Mouse (Mus musculus) c-Kit-positive CD71-positive TER-119-positive erythroid progenitor cells, embryonic 14.5 days (primary cell): ENCODE results near the gene Odf2.
"Not testable (repeated sequence)": the region's sequence is repeated elsewhere in the genome, so short reads cannot be mapped to it uniquely, and the experiment has no call there.

ENCODE experiments used
- DNase-seq: peaks from one replicate; pipeline ENCODE4 v3.0.0-alpha.2; 2013; ENCODE audit warnings: low spot score

Odf2 gene

DNA sequence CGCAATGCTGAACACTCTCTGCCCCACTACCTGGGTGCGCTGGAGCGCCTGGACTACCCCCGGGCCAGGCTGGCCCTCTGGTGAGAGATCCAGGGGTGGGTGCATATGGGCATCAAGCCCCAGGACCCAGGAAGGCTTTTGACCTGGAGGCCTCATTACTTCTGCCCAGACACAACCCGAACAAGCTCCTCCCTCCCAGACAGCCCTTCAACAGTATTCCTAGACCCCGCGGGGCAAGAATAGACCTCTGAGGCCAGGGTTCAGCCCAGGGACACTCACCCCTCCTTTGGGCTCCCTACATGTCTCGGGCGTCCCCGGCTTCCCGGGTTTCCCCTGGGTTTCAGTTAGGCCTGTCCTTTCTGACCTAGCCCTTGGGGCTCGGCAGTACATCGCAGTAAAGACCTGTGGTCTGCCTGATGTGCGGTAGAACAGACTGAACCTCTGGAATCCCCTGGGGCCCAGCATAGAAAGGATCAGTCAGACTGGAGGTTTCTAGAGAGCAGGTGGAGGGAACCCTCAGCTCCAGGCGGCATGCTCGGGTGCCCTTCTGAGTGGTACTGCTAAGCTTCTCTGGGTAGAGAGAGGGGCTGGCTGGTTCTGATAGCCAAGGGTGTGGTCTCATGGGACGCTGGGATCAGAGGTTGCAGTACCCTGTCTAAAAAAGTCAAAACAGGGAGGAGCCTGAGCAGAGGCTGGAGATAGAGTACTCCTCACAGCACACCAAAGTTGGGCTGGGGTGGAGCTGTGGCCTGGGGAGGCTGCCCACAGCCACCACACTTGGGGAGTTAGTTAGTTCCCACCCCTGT is 19.2 kb upstream of the Odf2 start:
- peak; percentile 88 for DNase-seq

DNA sequence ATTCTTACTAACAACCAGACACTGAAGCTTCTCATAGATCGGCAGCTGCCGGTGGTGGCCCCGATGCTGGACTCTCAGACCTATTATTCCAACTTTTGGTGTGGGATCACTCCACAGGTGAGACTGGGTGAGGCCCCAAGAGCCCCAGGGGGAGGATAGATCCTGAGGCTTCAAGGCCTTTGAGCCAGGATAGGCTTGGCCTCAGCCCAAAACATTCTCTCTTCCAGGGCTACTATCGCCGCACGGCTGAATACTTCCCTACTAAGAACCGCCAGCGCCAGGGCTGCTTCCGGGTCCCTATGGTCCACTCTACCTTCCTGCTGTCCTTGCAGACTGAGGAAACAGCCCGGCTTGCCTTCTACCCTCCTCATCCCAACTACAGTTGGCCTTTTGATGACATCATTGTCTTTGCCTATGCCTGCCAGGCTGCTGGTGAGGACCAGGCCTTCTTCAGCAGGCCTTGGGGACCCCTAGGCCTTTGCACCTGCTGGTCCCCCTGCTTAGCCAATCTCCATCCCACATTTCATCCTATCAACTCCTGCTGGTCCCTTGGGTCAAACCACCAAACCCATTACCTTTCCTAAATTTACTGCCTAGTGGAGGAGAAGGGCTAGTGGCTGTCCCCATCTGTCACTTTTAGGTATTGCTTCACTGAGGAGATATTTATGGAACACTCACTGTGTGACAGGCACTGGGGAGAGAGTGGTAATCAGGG is 16.3 kb upstream of the Odf2 start:
- DNase-seq: no peak

DNA sequence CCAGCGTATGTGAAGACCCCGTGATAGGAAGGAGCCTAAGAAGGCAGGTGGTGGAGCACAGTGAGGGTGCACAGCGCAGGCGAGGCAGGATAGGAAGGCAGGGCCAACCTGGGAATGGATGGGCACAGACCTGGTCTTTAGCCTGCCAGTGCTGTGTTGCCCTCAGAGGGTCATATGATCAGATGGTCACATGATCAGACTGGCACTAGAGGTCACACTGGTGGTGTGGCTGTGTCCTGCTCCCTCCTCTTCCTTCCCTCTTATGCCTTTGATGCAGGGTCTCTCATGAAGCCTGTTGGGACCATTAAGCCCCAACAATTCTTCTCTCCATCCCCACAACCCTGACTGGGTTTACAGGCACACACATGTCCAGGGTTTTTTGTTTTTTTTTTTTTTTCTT is 15.2 kb upstream of the Odf2 start:
- DNase-seq: no peak

DNA sequence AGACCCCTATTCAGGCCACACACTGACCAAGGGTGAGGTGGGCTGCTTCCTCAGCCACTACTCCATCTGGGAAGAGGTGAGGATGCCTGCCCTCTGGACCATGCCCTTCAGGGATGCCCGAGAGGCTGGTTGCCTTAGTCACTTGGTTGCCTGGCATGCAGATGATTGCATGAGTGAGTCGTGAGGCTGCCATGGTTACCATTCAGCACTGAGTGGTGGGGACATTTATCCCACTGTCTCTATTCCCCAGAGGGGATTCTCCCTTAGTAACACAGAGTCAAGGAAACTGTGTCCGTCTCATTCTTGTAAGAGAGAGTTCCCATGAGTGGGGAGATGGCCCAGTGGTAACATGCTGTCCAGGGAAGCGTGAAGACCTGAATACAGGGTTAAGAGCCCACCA is 11.0 kb upstream of the Odf2 start:
- DNase-seq: no peak

DNA sequence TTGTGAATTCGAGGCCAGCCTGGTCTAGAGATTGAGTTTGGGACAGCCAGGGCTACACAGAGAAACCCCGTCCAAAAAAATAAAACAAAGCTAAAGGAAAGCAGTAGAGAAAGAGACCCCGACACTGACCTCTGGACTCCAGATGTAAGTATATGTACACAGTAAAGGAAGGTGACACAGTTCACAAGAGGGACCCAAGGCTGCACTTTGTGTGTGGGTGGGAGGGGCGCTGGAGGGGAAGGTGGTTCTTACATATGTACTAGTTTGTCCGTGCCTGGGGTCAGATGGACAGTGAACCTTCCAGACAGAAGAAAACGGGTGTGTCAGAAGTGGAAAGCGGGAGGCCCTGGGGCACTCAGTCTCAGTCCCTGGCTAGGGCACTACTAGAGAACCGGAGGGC is 9.8 kb upstream of the Odf2 start:
- no peak for DNase-seq

DNA sequence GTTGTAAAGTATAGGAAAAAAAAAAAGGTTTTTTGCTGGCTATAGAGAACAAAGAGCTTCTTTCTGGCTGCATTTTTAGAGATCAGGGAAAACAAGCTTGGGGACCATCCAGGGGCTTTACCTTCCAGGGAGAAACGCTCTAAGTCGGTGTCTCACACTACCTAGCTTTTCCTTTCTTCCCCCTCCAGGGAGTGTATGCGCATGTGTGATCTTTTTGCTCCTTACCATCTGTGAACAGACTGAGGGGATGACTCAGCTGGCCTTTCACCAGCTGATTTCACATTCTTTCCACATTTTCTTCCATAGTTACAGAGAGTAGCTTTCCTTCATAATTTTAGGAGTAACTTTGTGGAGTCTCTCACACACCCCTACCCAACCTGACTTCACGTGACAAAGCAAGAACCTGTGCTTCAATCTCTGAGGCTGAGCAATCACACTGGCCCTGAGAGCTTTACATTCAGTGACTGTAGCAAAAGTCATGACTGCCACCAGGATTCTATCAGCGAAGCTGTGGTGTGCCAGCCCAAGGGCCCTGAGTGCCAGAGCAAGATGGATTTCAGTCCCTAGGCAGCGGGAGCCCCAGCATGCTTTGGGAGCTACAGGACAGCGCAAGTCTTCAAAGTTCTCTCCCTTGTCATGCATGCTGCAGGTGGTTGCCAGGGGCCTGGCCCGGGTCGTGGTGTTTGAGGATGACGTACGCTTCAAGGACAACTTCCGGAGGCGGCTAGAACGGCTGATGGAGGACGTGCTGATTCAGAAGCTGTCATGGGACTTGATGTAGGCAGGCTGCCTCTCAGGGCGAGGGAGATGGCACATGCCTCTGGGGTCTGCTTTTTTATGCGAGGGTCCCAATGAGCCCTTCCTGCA is 8.8 kb upstream of the Odf2 start:
- DNase-seq: no peak

DNA sequence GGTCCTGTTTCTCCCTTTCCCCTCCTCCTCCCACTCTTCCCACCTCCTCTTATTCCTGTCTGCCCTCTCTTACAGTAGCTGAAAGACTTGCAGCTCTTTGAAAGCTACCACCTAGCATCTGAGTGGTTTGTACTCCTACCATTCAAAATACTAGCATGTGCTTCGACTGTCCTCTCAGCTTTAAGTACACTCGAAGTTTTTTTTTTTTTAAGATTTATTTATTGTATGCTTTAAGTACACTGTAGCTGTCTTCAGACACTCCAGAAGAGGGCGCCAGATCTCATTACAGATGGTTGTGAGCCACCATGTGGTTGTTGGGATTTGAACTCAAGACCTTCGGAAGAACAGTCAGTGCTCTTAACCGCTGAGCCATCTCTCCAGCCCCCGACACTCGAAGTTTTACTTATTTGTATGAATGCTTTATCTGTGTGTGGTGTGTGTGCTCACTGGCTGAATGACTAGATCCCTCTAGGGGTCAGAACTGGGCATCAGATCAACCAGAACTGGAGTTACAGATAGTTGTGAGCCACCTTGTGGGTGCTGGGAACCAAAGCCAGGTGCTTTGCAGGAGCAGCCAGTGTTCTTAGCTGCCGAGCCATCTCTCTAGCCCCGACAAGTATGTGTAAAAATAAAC is 2.2 kb upstream of the Odf2 start:
- not testable (repeated sequence) for DNase-seq

DNA sequence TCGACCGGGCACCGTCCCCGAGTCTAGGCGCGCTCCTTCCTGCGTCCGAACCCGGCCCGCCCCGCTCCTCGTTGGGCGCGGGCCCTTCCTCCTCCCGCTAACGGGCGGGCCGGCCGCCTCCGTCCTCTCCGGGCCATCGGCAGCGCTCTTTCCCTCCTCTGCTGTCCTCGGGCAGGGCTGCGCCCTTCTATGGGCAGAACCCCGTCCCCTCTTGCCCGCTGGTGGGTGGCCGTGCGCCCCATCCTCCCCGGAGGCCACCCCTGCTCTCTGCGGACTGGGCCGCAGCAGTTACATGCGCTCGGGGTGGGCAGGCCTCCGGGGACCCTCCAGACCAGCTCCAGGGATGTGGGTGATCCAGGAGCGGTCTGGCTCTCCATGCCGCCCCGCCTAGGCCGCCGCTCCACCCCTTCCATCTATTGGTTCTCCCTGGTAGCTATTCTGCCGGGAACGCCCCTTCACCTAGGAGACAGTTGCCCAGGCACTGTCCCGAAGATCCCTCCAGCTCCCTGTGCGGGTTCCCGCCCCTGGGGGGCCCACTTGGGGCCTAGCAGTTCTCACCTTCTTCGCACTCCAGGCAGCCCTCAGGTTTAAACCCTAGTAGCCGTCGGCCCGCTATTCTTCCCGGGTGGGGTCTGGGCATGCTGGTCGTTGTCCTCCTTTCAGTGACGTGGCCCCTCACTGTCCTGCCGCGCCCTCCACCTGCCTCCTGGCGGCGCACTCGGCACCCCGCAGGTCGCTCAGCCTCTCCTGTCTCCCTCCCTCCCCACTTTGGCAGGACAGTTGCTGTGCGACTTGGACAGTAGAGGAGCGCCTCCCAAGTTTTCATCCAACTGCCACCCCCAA is 1.2 kb downstream of the Odf2 start:
- DNase-seq: peak; percentile 92

DNA sequence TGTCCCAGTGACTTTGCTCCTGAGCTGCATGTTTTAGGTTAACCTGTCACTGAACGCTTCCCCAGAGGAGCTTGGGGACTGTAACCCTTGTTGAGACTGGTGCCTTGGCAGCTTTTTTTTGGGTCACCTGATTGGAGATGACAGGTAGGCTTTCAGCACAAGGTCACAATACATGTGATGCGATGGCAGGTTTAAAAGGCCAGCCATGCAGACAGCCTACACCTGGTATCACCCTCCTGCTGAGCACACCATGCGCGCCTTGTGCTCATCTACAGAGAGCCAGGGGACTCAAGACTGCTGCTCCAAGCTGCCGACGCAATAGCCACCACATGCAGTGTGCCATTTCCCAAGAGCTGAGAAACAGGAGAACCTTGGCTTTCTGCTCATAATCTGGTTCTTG is 2.8 kb downstream of the Odf2 start:
- DNase-seq: no peak

DNA sequence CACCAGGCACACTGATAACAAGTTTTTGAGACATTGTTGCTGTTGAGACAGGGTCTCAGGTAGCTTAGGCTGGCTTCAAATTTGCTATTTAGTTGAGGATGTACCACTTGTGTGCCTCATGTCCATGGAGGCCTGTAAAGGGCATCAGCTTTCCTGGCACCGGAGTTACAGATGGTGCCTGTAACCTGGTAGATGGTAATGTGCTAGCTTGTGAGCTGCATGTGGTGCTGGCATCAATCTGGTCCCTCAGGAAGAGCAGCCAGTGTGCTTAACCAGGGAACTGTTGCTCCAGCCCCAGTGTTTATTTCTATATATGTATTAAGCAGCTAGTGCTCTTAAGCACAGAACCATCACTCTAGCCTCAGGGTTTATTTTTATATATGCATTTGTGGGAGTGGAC is 7.0 kb downstream of the Odf2 start:
- DNase-seq: no peak

DNA sequence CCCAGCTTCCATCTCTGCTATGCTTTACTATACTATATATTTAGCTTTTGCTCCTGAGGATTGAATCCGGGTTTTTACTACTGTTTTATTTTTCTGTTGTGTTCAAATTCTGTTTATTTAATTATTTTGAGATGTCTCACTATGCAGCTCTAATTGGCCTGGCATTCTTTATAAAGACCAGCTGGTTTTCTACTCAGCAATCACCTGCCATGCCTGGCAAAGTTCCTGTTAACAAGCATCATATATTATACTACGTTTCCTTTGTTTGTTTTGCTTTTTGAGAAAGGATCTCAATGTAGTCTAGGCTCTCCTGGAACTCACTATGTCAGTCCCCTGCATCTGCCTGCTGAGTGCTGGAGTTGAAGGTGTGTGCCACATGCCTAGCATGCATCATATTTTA is 8.3 kb downstream of the Odf2 start:
- DNase-seq: no peak

DNA sequence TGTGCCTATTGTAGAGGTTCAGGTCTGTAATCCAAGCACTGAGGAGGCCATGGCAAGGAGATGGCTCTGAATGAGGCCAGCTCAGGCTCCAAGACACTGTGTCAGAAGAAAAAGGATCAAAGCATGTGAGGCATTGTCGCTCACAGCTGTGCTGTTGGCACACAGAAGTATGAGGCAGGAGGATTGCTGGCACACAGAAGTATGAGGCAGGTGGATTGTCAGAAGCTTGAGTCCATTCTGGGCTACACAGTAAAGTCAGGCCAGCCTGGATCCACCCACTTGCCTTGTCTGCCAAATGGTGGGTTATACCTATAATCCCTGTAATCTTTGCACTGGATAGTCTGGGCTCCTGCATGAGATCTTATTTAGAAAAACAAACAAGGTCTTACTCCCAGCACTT is 9.1 kb downstream of the Odf2 start:
- no peak for DNase-seq

DNA sequence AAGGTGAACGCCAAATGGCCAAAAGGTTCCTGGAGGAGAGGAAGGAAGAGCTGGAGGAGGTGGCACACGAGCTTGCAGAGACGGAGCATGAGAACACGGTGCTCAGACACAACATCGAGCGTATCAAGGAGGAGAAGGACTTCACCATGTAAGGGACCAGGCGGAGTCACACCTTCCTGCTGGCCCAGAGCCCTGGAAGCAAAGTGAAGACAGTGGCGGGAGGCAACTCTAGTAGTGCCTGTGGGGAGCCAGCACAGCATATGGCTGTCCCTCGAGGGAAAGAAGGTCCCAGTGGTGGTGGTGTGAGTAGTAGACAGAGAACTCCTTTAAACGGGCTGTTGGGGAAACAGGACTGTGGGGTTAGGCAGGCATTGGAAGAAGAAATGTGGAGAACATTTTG is 13.2 kb downstream of the Odf2 start:
- DNase-seq: no peak

DNA sequence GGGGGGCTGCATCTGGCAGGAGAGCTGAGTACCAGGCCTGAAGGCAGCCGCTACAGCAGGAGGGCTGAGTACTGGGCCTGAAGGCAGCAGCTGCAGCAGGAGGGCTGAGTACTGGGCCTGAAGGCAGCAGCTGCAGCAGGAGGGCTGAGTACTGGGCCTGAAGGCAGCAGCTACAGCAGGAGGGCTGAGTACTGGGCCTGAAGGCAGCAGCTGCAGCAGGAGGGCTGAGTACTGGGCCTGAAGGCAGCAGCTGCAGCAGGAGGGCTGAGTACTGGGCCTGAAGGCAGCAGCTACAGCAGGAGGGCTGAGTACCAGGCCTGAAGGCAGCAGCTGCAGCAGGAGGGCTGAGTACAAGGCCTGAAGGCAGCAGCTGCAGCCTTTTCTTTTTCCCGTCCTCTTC is 19.1 kb downstream of the Odf2 start:
- not testable (repeated sequence) for DNase-seq

DNA sequence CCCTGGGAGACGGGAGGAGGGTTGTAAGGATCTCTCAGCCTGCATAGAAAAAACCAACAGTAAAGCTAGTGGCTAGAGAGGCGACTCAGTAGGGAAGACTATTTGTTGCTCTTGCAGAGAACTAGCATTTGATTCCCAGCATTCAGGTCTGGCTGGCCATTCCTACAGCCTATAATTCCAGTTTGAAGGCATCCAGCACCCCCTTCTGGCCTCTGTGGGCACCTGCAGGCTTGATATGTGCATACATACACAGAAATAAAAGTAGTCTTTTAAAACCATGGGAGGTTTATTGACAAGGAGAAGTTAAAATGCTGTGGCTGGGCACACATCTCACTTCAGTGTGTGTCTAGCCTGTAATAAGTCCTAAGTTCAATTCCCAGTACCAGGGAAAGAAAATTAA is 21.0 kb downstream of the Odf2 start:
- peak; percentile 36 for DNase-seq

DNA sequence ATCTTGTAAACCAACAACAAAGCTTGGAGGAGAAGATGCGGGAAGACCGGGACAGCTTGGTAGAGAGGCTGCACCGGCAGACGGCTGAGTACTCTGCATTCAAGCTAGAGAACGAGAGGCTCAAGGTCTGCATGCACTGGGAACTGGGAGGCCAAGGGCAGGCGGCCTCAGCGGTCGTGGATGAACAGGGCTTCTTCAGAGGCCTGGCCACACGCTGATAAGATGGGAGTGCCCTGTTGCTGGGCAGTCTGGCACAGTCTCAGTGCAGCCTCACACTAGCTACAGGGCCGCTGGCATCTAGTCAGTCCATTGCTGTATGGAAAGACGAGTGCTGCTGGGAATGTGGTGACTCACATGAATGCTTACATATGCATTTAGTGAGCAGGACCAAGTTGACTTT is 28.6 kb downstream of the Odf2 start:
- peak; percentile 55 for DNase-seq

DNA sequence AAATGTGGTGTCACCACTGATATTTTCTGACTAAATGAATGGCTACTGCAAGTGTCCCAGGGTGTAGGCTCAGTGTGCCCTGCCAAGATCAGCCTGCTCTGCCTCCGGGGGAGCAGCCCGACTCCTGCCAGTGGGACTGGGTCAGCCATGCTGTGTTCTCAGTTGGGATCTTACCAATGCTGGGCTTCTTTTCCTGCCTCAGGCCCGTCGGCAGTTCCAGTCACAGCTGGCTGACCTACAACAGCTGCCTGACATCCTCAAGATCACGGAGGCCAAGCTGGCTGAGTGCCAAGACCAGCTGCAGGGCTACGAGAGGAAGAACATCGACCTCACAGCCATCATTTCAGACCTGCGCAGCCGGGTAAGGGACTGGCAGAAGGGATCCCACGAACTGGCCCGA is 33.0 kb downstream of the Odf2 start:
- no peak for DNase-seq

DNA sequence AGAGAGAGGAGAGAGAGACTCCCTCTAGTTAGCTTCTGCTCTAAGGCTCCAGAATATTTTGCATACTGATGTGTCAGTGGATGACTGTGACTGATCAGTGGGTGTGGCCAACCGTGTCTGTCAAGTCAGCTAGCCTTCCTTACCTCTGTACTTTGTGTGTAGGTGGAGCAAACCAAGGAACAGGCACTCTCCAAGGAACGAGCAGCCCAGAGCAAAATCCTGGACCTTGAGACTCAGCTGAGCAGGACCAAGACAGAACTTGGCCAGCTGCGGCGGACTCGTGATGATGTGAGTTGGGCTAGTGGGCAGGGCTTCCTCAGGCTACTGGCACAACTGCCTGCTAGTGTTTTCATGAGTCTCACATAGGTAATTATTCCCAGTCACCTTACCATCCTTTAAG is 37.5 kb downstream of the Odf2 start:
- no peak for DNase-seq

DNA sequence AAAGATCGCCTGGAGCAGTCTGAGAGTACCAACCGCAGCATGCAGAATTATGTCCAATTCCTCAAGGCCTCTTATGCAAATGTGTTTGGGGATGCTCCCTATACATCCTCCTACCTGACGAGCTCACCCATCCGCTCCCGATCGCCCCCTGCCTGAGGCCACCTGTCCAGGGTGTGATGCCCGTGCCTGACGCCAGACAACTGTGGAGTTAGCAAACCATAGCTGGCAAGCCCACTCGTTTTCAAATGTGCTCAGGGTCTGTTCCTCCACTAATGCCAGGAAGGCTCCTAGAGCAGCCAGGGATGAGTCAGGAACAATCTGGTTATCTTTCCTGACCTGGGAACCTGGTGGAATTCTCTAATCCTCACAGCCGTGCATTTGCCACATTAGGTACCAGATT is 41.5 kb downstream of the Odf2 start:
- no peak for DNase-seq

DNA sequence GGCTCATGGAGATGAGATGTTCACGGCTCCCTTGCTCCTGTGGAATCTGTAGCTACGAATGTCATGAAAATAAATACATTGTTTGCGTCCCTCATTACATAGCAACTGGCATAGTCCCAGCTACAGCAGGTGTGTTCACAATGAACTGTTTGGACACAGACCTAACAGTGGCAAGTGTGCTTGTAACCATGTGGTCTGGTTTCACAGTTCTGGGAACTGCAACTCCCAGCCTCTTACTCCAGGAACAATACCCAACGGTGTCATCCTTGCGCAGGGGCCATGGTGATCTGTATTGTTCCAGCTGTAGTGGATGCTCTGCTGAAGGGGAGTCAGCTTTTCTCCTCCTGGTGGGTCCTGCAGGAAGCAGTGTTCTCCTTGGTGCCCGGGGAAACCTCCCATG is 42.2 kb downstream of the Odf2 start:
- DNase-seq: no peak

DNA sequence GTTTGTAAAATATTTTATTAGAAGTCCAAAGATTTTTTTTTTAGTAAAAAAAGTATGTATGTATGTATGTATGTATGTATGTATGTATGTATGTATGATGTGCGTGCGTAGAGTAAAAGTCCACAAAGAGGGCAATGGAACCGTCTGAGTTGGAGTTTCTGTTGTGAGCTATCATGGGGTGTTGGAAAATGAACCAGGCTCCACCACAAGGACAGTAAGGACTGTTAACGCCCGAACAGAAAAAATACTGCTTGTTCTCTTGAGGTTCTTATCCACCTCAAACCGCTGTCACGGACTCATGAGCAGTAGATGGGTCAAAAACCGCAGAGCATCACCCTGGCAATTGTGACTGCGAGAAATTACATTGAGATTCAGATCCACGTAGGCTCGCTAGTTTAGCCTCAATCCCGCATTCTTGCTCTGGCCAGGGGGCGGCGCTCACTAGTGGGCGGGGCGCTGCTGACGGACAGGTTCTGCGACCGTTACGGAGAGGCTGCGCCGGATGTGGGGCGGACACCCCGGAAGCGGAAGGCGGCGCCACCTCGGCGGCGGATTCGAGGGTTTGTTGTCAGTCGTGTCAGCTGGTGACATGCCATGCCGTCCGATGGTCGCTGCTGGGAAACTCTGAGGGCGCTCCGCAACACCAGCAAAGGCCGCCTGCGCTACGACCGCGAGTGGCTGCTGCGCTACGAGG is 46.0 kb downstream of the Odf2 start, which contains the start of gene Gle1:
Gene Gle1, plus strand, starts transcription at position 521 of the 694 bp plus-strand sequence.
- DNase-seq: peak; percentile 90
